12 mouse cellular contexts compared by ENCODE assay signal in the genomic region with DNA sequence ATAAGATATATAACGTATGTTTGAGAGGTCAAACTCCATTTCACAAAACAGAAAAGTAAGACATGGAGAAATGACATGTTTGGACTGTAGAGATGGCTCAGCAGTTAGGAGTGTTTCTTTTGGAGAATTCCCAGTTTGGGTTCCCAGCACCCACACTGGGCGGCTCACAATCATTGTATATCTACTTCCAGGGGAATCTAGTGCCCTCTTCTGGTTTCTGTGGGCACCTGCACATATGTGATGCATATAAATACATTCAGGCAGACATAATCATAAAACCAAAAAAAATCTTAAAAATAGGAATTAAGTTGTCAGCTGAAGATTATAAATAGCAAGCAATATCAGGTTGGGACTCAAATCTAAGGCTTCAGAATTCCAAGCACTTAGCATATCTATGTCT.
DNase-seq lines count a peak whose midpoint lies in the region; ATAC-seq and TF ChIP-seq lines count a peak whose summit lies in the region.
"Had no signal": no experiment of that assay in that cellular context is flagged by ENCODE, and none has a peak within 500 bp of the region (broad histone marks: within the 10 kb centered on the region; RNA-seq: fewer than 3 reads in every experiment).

No protein-coding gene starts in this region.

- H3K4me1 ChIP-seq in heart, embryonic 15.5 days (replicated peaks) = peaks cover 33% of the 10 kb centered on the region
- peaks cover 0 to 6% of the 10 kb centered on the region in 2 experiments; a peak in 1 of 4 replicates for H3K4me1 ChIP-seq in MEL (ENCODE audit: control insufficient read depth in 1 of 2, insufficient read depth in 2 of 2, low read length in 2 of 2)
- H3K4me1 ChIP-seq in embryonic fibroblast, embryonic 13.5 days (ENCODE audit: control insufficient read depth, insufficient read depth, low read length) = no peaks in the 10 kb centered on the region; the same call in 1 of the 2 replicates
- peaks cover 44% of the 10 kb centered on the region for H3K4me1 ChIP-seq in midbrain, embryonic 12.5 days

- H3K79me2 ChIP-seq in MEL (ENCODE audit: control insufficient read depth, insufficient read depth, low read length, poor library complexity) = no peaks in the 10 kb centered on the region

- no peaks in the 10 kb centered on the region for H3K36me3 ChIP-seq in heart, embryonic 15.5 days
- peaks cover 0 to 2% of the 10 kb centered on the region in 2 experiments; a peak in 1 of 4 replicates for H3K36me3 ChIP-seq in MEL (ENCODE audit: control insufficient read depth in 1 of 2, insufficient read depth in 2 of 2, low read length in 2 of 2)
- no peaks in the 10 kb centered on the region for H3K36me3 ChIP-seq in midbrain, embryonic 12.5 days
- H3K36me3 ChIP-seq: limb, embryonic 12.5 days had no signal

- TF ChIP-seq CTCF in MEL (IDR thresholded peaks at IDR 0.05 in 2 of 3, conservative IDR thresholded peaks at IDR 0.05 in 1 of 3; ENCODE audit: control insufficient read depth in 1 of 3, insufficient read depth in 1 of 3, low read depth in 2 of 3, low read length in 3 of 3, poor library complexity in 1 of 3, severe bottlenecking in 1 of 3) = peak in 2 of 3 experiments; percentile 5 to 14; a peak in 1 of 6 replicates
- TF ChIP-seq CTCF in embryonic fibroblast, embryonic 13.5 days (IDR thresholded peaks at IDR 0.05; ENCODE audit: borderline replicate concordance, insufficient read depth, low read length) = no peak

- no peak overlapping the region for H3K4me2 ChIP-seq in heart, embryonic 15.5 days
- H3K4me2 ChIP-seq in midbrain, embryonic 12.5 days (replicated peaks) = no peak overlapping the region

- no peaks in the 10 kb centered on the region for H3K27me3 ChIP-seq in heart, embryonic 15.5 days
- no peaks in the 10 kb centered on the region for H3K27me3 ChIP-seq in MEL (ENCODE audit: control insufficient read depth in 1 of 2, insufficient read depth in 2 of 2, low read length in 2 of 2)
- H3K27me3 ChIP-seq in midbrain, embryonic 12.5 days = no peaks in the 10 kb centered on the region
- H3K27me3 ChIP-seq: limb, embryonic 12.5 days had no signal

- 95% methylated on average over 2 of the region's 2 CpGs for WGBS in heart, embryonic 15.5 days
- WGBS in midbrain, embryonic 12.5 days = 96% methylated on average over 2 of the region's 2 CpGs

- no peak for ATAC-seq in heart, embryonic 15.5 days (replicated peaks; ENCODE audit: insufficient number of reproducible peaks, insufficient read depth, low FRiP score, low read depth)
- no peak for ATAC-seq in midbrain, embryonic 12.5 days (ENCODE audit: low FRiP score, low read depth)
- ATAC-seq: CD4-positive, CD25-positive, alpha-beta regulatory T cell, adult 4 months; inflammation-experienced regulatory T-cells, adult 6 months had no signal

- TF ChIP-seq RAD21 in MEL (IDR thresholded peaks at IDR 0.05; ENCODE audit: low read depth, low read length) = no peak

- H3K27ac ChIP-seq in heart, embryonic 15.5 days = peak overlapping the region; percentile 93; the same call in 1 of the 2 replicates
- no peak overlapping the region for H3K27ac ChIP-seq in MEL (ENCODE audit: control insufficient read depth, low read depth, low read length)
- peak overlapping the region; percentile 52; the same call in 1 of the 2 replicates for H3K27ac ChIP-seq in embryonic fibroblast, embryonic 13.5 days (ENCODE audit: insufficient read depth, low read length)
- H3K27ac ChIP-seq in midbrain, embryonic 12.5 days (replicated peaks) = peak overlapping the region; percentile 97

- no peak for TF ChIP-seq EP300 in MEL (IDR thresholded peaks at IDR 0.05; ENCODE audit: low read depth in 1 of 2, low read length in 2 of 2)

- no peak overlapping the region for H3K4me3 ChIP-seq in heart, embryonic 15.5 days
- H3K4me3 ChIP-seq in MEL (ENCODE audit: control insufficient read depth in 1 of 2, insufficient read depth in 1 of 2, low read depth in 2 of 2, low read length in 2 of 2) = no peak overlapping the region
- H3K4me3 ChIP-seq in embryonic fibroblast, embryonic 13.5 days (ENCODE audit: insufficient read depth, low read length) = no peak overlapping the region
- no peak overlapping the region for H3K4me3 ChIP-seq in midbrain, embryonic 12.5 days

- TF ChIP-seq POLR2A in MEL (IDR thresholded peaks at IDR 0.05; ENCODE audit: control insufficient read depth in 1 of 2, insufficient read depth in 1 of 2, low read depth in 1 of 2, low read length in 2 of 2, poor library complexity in 1 of 2) = no peak
- no peak for TF ChIP-seq POLR2A in embryonic fibroblast, embryonic 13.5 days (IDR thresholded peaks at IDR 0.05; ENCODE audit: low read depth, low read length)

- no peak for DNase-seq in heart, postnatal 4 days
- DNase-seq in MEL (ENCODE audit: low read depth, low spot score) = no peak
- DNase-seq in frontal cortex, postnatal 36 days (ENCODE audit: low spot score in 2 of 2) = no peak
- DNase-seq in cerebellum, adult 11-12 months = no peak
- no peak for DNase-seq in testis, postnatal 14 days (ENCODE audit: low spot score)
- DNase-seq: lung, postnatal 4 days had no signal

- H3K9me3 ChIP-seq in heart, embryonic 15.5 days (replicated peaks) = no peaks in the 10 kb centered on the region
- no peaks in the 10 kb centered on the region for H3K9me3 ChIP-seq in MEL (replicated peaks; ENCODE audit: insufficient read depth, low read length)
- no peaks in the 10 kb centered on the region for H3K9me3 ChIP-seq in midbrain, embryonic 12.5 days
- H3K9me3 ChIP-seq: limb, embryonic 12.5 days had no signal

- H3K9ac ChIP-seq in heart, embryonic 15.5 days = no peak overlapping the region
- H3K9ac ChIP-seq in MEL (ENCODE audit: control insufficient read depth, low read depth, low read length, poor library complexity, severe bottlenecking) = no peak overlapping the region
- no peak overlapping the region for H3K9ac ChIP-seq in midbrain, embryonic 12.5 days (replicated peaks)

TF ChIP-seq in MEL, 35 proteins besides CTCF, POLR2A, EP300 and RAD21:
- TF ChIP-seq SIN3A (IDR thresholded peaks at IDR 0.05; ENCODE audit: low read length) = no peak
- TF ChIP-seq SMC3 (IDR thresholded peaks at IDR 0.05; ENCODE audit: low read depth, low read length) = peak; percentile 11; the same call in 1 of the 2 replicates
